Mouse (Mus musculus): ENCODE measurements around the gene Gabrr2.

The Gabrr2 gene

DNA sequence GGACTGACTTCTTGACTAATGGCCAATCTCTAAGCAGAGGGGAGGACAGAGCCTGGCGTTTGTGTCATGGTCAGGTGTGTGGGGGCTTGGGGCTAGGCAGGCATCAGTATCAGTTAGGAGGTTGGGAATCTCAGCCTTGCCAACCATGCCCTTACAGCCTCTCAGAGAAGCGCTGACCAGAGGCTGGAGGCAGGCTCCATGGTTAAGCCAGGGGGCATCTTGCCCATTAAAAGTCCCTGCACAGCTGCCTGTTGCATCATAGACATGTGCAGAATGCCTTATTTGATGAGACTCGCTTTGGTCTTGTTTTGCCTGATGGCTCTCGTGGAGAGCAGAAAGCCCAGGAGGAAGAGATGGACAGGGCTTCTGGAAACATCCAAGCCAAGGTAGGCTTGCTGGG is at the start of gene Gabrr2:
Gene Gabrr2 (plus strand): TSS at position 19 of the 400 bp plus-strand sequence.
- ATAC-seq (ENCODE audit: low TSS enrichment): no peak

DNA sequence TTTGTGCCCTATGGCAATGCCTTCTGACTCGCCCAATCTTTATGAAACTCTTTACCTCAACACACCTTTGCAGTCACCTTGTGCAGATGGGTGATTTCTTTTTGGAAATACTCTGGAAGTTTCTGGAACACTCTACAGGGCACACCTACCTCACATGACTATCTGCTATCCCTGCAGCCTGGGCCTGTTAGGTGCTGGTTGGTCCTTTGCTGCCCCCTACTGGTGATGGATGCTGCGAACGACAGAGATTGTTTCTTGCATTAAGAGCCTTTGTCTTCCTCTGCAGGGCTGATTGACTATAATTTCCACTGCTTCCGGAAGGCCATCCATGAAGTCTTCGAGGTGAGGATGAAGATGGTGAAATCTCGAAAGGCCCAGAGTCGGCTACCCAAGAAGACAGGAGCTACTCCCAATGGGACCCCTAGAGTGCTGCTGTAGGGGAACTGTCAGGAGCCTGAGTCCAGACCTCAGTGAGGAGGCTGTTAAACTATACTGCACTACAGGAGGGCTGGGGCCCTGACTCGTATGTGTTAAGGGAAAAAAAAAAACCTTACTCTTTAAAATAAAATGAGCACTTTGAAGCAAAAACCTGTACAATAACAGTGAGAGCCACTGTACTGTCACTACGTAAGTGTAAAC is 44.3 kb upstream of the Gabrr2 start:
- ATAC-seq (ENCODE audit: low TSS enrichment): peak; percentile 99

- ATAC-seq (ENCODE audit: low TSS enrichment): no peak
Measured at GRCm38 (mm10) chr4:33024420-33024819, 38.4 kb upstream of the Gabrr2 start.

DNA sequence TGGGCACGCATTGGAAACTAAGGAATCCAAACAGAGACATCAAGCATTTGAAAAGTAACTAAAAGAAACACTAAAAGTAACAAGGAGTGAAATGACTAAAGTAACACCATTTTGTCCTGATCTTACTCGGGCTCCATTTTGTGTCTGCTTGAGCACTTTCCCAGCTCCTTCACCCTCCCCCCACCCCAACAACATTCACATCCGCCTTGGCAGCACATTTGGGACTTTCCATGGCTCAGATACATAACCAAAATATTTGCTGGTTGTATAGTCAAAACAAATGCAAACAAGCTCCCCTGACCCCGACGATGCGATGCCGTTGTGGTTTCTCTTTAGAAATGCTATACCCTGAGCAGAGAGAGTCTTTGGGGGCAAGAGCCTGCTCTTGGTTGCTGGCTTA is 33.7 kb upstream of the Gabrr2 start:
- ATAC-seq (ENCODE audit: low TSS enrichment): no peak

DNA sequence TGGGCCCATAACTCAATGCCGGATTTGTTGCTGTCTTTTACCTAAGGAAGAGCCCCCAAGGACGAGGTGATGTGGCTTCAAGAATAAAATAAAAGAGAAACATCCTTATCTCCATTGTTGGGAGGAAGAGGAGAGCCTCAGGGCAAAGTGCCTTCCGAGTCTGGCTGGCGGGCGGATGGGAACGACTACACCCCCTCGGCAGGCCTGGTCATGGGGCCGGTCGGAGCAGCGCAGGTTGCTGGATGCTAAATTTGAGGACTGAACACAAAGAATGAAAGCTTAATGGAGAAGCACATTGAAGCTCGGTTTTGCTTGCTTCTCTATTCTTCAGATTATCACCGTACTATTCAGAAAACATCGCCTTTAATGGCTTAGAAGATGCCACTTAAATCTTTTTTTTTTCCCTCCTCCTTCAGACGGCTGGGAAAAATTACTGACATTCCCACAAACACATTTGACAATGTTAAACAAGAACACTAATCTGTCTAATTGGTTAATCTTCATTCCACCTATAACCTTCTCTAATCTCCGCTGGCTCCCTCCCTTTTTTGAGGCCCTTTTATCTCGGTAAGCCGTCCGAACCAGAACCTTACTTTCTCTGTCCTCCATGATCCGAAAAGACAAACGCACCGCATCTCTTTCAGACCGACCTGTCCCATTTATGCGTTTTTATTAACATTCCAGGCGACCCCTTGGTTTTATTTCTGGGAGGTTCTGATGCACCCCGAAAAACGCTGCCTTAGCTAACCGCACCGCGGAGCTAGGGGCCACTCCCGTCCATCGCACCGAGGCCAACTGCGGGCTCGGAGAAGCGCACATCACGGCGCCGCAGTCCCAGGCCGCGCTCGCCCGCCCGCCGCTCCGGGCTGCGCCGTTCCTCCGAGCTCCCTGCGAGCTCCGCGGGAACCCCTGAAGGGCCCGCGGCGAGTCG is 32.3 kb upstream of the Gabrr2 start:
- ATAC-seq (ENCODE audit: low TSS enrichment): peak; percentile 71

- ATAC-seq (ENCODE audit: low TSS enrichment): peak; percentile 97
Measured at GRCm38 (mm10) chr4:33031195-33031960, 31.4 kb upstream of the Gabrr2 start, which contains the start of gene Ube2j1. Gene Ube2j1 (plus strand): TSS chr4:33031416.

GRCm38 (mm10) chr4:33032045-33032444 is 30.8 kb upstream of the Gabrr2 start:
- ATAC-seq (ENCODE audit: low TSS enrichment): no peak

- no peak for ATAC-seq (ENCODE audit: low TSS enrichment)
Measured at GRCm38 (mm10) chr4:33033515-33033914, 29.3 kb upstream of the Gabrr2 start.

DNA sequence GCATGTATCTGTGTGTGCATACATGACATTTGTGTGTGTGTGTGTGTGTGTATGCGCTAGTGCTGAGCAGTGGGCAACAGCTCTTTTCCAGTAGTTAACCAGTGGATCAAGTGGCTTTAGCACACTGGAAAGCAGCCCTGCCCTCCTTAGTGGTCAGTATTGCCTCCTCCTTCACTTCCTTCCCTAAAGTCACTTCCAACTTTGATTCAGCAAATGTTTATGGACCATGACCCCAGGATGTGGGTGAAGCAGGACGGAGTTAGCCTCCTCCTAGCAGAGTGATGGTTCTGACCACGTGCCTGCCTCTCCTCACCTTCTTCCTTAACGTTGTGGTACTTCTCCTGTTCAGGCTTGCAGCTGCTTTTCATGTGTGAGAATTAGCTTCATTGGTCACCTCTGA is 23.0 kb upstream of the Gabrr2 start:
- ATAC-seq (ENCODE audit: low TSS enrichment): no peak

DNA sequence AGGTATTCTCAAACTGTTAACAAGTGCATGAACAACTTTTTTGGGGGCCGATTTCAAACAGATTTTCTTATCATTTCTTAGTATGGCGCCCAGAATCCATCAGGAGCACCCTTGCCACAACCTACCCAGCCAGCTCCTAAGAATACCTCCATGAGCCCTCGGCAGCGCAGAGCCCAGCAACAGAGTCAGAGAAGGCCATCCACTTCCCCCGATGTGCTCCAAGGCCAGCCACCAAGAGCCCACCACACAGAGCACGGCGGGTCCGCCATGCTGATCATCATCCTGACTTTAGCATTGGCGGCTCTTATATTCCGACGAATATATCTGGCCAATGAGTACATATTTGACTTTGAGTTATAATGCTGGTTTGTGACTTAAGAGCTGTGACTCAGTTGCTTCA is 13.2 kb upstream of the Gabrr2 start:
- no peak for ATAC-seq (ENCODE audit: low TSS enrichment)

DNA sequence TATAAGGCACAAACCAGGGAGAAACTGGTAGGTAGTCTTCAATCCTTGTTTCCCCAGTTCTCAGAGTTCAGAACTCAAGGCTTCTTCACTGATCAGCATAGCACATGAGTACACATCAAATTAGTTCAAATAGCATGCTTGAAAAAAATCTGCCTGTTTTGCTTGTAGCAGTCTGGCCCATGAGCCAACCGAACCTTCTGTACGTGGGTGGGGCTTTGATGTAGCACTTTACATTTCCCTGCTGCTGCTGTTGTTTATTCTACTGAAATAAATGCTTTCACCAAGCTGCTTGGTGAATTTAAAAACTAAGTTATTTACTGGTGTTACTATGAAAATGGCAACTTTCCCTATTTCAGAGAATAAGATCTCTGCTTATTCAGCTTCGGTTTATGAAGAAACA is 10.7 kb upstream of the Gabrr2 start:
- peak; percentile 55 for ATAC-seq (ENCODE audit: low TSS enrichment)

GRCm38 (mm10) chr4:33052650-33053049 is 10.1 kb upstream of the Gabrr2 start:
- ATAC-seq (ENCODE audit: low TSS enrichment): 0 out of 2 replicates have a peak, but pooled peaks have one; percentile 21

DNA sequence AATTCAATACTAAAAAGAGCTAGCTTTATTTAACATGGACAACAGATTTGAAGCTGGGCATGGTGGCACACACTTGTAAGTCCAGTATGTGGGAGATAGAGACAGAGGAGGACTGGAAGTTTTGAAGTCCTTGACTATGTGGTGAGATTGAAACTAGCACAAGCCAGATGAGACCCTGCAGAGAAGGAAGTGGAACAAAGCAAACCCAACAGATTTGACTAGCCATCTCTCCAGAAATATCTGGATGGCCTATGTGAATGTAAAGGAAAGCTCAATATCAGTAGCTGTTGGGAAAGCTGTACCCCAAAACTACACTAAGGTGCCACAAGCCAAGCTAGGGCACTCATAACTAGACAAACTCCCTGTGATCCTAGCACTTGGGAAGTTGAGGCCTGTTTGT is 8.4 kb upstream of the Gabrr2 start:
- ATAC-seq (ENCODE audit: low TSS enrichment): no peak

DNA sequence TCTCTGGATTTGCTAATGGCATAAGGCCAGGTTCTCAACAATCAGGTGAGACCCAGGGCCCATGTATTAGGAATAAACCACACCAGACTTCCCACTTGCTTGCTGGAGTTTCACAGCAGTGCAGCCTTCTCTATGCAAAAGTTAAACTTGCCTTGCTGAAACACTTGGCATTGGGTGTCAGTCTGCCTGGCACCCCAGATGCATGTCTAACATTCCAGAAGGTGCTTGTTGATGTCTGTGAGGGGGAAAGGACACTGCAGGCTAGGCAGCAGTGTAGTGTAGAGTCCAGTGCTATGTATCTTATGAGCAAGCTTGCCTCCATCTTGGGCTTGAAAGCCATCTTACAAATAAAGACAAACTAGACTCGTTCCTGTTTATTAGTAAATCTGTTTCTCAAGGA is 6.5 kb upstream of the Gabrr2 start:
- no peak for ATAC-seq (ENCODE audit: low TSS enrichment)

DNA sequence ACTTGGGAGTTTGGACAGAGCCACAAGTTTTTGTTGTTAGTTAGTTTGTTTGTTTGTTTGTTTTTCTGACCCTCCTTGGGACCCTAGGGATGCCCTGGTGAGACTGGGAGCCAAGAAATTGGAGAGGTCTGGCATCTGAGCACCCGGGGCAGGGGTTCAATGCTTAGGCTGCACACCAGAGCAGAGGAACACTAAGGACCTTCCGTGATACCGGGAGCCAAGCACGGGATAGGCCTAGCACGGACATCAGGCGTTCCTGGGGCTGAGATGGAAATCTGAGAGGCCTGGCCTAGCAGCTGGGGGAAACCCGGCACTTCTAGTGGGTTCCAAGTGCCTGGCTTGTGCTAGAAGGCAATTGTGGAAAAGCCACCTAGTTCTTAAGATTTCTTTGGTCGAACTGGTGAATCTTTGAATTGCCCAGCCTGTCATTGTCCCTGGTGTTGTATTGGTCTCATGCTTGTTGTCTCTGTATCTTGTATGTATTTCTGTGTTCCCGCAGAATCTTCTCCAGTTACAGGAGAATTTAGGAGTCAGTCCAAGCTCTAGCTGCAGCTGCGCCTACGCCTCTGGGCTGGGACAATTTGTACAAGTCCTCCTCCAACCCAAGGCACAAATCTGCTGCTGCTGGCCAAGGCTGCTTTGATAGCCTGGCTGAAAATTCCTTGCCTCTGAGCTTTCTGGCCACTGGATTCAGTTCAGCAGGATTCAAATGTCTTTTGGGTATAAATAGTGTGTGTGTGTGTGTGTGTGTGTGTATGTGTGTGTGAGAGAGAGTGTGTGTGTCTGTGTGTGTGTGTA is 4.7 kb upstream of the Gabrr2 start:
- peak; percentile 87 for ATAC-seq (ENCODE audit: low TSS enrichment)

- no peak for ATAC-seq (ENCODE audit: low TSS enrichment)
Measured at GRCm38 (mm10) chr4:33061158-33061557, 1.6 kb upstream of the Gabrr2 start.

DNA sequence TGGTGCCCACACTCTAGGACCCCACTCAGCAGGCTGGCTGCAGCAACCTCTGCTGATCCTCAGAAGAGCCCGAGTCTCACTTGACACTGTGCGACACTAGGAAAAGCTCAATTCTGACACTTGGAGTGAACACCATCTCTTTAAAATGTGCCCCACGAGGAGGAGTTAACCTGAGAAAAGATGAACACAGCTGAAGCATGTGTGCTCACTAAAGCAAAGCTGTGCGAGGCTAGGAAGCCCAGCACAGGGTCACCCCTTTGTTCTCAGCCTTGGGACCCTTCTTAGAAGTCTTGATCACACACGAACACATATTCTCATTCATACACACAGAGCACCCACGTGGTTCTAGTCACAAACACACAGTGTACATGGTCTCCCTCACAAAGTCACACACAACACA is 2.2 kb downstream of the Gabrr2 start:
- no peak for ATAC-seq (ENCODE audit: low TSS enrichment)

- ATAC-seq (ENCODE audit: low TSS enrichment): no peak
Measured at GRCm38 (mm10) chr4:33066223-33066960, 3.6 kb downstream of the Gabrr2 start.

DNA sequence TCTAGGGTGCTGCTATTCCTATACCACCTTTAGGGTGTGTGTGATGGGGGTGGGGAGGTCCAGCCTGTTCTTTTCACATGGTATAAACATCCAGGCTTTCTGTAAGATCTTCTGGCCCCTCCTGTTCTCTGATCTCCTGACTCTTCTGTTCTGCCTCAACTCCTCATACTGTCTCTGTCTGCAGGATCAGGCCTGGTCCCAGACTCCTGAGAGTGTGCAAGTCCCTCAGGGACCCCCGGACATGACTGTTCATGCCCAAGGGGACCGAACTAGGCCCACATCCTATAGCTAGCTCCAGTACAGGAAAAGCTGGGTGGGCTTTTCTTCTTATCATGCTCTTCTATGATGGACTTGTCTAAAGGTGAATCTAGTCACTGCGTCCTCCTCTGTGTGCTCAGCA is 4.5 kb downstream of the Gabrr2 start:
- ATAC-seq (ENCODE audit: low TSS enrichment): no peak

GRCm38 (mm10) chr4:33067826-33068225 is 5.0 kb downstream of the Gabrr2 start:
- ATAC-seq (ENCODE audit: low TSS enrichment): no peak

DNA sequence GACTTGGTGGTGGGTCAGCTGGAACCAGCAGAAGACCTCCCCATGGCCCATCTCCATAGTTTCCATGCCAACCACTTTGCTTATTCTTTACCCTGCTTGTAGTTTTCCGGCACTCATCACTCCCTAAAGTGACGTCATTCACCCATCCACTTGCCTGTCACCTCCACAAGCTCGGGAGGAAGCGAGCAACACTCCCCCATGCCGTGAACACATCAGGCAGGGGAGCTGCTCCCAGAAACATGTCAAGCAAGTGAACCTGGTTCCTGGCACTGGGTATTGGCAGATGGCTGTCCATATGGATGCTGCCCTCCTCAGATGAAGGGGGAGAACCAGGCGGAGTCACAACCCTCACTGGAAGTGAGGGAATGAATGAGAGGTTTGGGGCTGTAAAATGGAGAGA is 6.1 kb downstream of the Gabrr2 start:
- ATAC-seq (ENCODE audit: low TSS enrichment): peak; percentile 82
